Mouse (Mus musculus): ENCODE data around the gene Gm43552.

- peak; percentile 52; the same call in 1 of the 2 replicates for TF ChIP-seq EP300 (IDR thresholded peaks at IDR 0.05; ENCODE audit: insufficient read depth, low read depth, low read length)
- no peak for TF ChIP-seq CTCF (IDR thresholded peaks at IDR 0.05; ENCODE audit: low read depth, low read length)
- TF ChIP-seq POLR2A (IDR thresholded peaks at IDR 0.05; ENCODE audit: insufficient read depth, low read length) = no peak
Observed at GRCm38 (mm10) chr5:65407989-65408388, 84.6 kb downstream of the Gm43552 start.

Measured in ES-Bruce4 (cell line).